Mouse (Mus musculus) midbrain, postnatal 0 days (tissue): Measurements from ENCODE around the gene Gm38394. TPM values are rescaled to one million over a fixed set of nuclear protein-coding genes. Genes with fewer than 3 reads are reported as not detected.
"Not testable (repeated sequence)": the region's sequence is repeated elsewhere in the genome, so short reads cannot be mapped to it uniquely, and the experiment has no call there.

Experiments used
- ATAC-seq: fragments of 200-750 bp; cut with Nextera tagmentation; 2 replicates; pipeline ENCODE4 v1.8.0; 2017; ENCODE audit warnings: moderate number of reproducible peaks, mild to moderate bottlenecking, moderate TSS enrichment, moderate library complexity; ENCODE audit not compliant: low FRiP score
- DNase-seq: peaks from one replicate; pipeline ENCODE4 v3.0.0-alpha.2; 2015; ENCODE audit warnings: low spot score
- H3K27ac ChIP-seq: fragments of 300-500 bp; sonication (generic); 2 replicates; pipeline ENCODE4 v1.5.1; 2014; ENCODE audit warnings: low read depth, mild to moderate bottlenecking, low read length, mixed read lengths
- H3K27me3 ChIP-seq: fragments of 300-500 bp; sonication (generic); 2 replicates; pipeline ENCODE4 v1.6.1; 2014; ENCODE audit warnings: low read length, control low read depth, mixed read lengths; ENCODE audit not compliant: insufficient read depth
- H3K36me3 ChIP-seq: fragments of 300-500 bp; sonication (generic); 2 replicates; pipeline ENCODE4 v1.6.1; 2014; ENCODE audit warnings: low read length, control low read depth, mixed read lengths; ENCODE audit not compliant: insufficient read depth
- H3K4me1 ChIP-seq: fragments of 300-500 bp; sonication (generic); 2 replicates; pipeline ENCODE4 v1.6.1; 2014; ENCODE audit warnings: mild to moderate bottlenecking, control low read depth, antibody characterized with exemption, low read length, mixed read lengths; ENCODE audit not compliant: insufficient read depth
- H3K4me2 ChIP-seq: fragments of 300-500 bp; sonication (generic); 2 replicates; pipeline ENCODE4 v1.6.1; 2014; ENCODE audit warnings: low read depth, mild to moderate bottlenecking, low read length, mixed read lengths; ENCODE audit not compliant: poor library complexity, severe bottlenecking
- H3K4me3 ChIP-seq: fragments of 300-500 bp; sonication (generic); 2 replicates; pipeline ENCODE4 v1.5.1; 2014; ENCODE audit warnings: low read depth, mild to moderate bottlenecking, low read length, moderate library complexity
- H3K9ac ChIP-seq: fragments of 300-500 bp; sonication (generic); replicated peaks from 2 replicates; pipeline ENCODE4 v1.6.1; 2014; ENCODE audit warnings: mild to moderate bottlenecking, low read length, moderate library complexity, mixed read lengths; ENCODE audit not compliant: poor library complexity, severe bottlenecking
- H3K9me3 ChIP-seq: fragments of 300-500 bp; sonication (generic); 2 replicates; pipeline ENCODE4 v1.6.1; 2016; ENCODE audit warnings: low read length, control low read depth
- CTCF ChIP-seq: IDR thresholded peaks from 2 replicates; pipeline ENCODE4 v1.5.1; 2016; ENCODE audit warnings: antibody characterized with exemption, mild to moderate bottlenecking
- WGBS: fragments of 180-500 bp; shearing (Covaris S2); extraction: QIAGEN DNeasy Blood & Tissue Kit; methylation state at CpG from one replicate; pipeline ENCODE4 v1.1.7; 2014; 5-methylcytosine and 5-hydroxymethylcytosine counted together
- polyA plus RNA-seq: library from polyadenylated mRNA; unstranded; fragments of >200 nt; fragmentation: Nextera tagmentation; extraction: Ambion mirVana; gene quantifications from 2 replicates; pipeline ENCODE4 v1.2.1, GENCODE M21; 2015
- total RNA-seq: library from RNA; depleted of rRNA; stranded (reverse); fragments of >200 nt; gene quantifications from 2 replicates; pipeline ENCODE4 v1.2.3, GENCODE M21; 2014

Gm38394 gene
- total and polyA plus RNA-seq, 2 experiments from 2014 or later: 1.6 to 6.0 TPM

DNA sequence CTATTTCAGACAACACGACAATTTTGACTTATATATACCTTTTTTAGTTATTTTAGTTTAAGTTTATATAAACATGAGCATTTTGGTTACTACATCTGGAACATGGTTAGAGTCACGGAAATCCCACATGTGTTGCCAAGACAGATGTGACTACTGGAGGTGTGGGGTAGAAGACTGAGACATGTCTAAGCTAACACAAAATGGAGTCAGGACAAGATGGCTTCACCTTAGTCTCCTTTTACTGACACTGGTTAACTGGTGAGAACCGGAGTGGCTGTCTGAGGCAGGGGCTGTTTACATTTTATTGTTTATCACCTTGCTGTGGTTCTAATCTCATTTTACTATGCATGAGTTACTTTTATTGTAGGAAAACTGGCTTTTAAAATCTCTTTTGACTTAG, 7.5 kb upstream of the Gm38394 start:
- no peak overlapping the region for H3K4me3 ChIP-seq
- H3K4me1 ChIP-seq: no peaks in the 10 kb centered on the region
- 94% methylated on average over 3 of the region's 3 CpGs for WGBS
- no peaks in the 10 kb centered on the region for H3K9me3 ChIP-seq
- H3K27ac ChIP-seq: no peak overlapping the region
- DNase-seq (no peak), ATAC-seq (no peak)
- TF ChIP-seq CTCF: no peak
- H3K36me3 ChIP-seq: no peaks in the 10 kb centered on the region
- no peak overlapping the region for H3K9ac ChIP-seq
- H3K27me3 ChIP-seq: no peaks in the 10 kb centered on the region
- H3K4me2 ChIP-seq: no peak overlapping the region

DNA sequence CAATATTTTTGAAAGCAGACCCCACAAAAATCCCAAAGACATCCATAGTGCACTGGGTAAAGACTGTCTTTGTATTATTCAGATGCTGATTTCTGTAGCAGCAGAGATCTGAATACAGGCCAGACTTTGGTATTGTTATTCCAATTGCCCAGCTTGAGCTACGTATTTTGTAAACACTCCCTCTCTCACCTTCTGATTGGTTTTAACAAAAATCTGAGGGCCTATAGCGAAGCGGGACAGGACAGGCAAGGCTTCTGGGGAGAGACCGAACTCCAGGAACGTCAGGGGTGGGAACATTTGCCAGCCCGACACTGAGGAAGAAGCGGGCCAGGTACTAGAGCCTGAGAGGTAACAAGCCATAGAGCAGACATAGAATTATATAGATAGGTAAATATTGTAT, 6.6 kb upstream of the Gm38394 start:
- DNase-seq (no peak), ATAC-seq (no peak)
- no peaks in the 10 kb centered on the region for H3K4me1 ChIP-seq
- H3K9me3 ChIP-seq: no peaks in the 10 kb centered on the region
- no peak for TF ChIP-seq CTCF
- 29% methylated on average over 7 of the region's 7 CpGs for WGBS
- no peak overlapping the region for H3K4me3 ChIP-seq
- no peak overlapping the region for H3K27ac ChIP-seq
- no peaks in the 10 kb centered on the region for H3K27me3 ChIP-seq
- no peaks in the 10 kb centered on the region for H3K36me3 ChIP-seq
- no peak overlapping the region for H3K4me2 ChIP-seq
- no peak overlapping the region for H3K9ac ChIP-seq

DNA sequence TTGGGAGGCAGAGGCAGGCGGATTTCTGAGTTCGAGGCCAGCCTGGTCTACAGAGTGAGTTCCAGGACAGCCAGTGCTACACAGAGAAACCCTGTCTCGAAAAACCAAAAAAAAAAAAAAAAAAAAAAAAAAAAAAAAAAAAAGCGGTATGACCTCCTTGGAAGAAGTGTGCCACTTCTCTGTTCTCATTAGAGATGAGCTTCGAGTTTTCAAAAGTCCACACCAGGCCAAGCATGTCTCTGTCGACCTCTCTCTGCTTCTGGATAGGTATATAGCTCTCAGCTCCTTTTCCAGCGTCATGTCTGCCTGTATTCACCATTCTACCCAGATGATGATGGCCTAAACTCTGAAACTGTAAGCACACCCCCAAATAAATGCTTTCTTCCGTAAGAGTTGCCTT, 4.6 kb upstream of the Gm38394 start:
- H3K4me2 ChIP-seq, H3K4me1 ChIP-seq, H3K36me3 ChIP-seq, DNase-seq, H3K27ac ChIP-seq, ATAC-seq, H3K9ac ChIP-seq, H3K9me3 ChIP-seq, H3K27me3 ChIP-seq, H3K4me3 ChIP-seq: not testable (repeated sequence)
- WGBS: 90% methylated on average over 5 of the region's 8 CpGs

DNA sequence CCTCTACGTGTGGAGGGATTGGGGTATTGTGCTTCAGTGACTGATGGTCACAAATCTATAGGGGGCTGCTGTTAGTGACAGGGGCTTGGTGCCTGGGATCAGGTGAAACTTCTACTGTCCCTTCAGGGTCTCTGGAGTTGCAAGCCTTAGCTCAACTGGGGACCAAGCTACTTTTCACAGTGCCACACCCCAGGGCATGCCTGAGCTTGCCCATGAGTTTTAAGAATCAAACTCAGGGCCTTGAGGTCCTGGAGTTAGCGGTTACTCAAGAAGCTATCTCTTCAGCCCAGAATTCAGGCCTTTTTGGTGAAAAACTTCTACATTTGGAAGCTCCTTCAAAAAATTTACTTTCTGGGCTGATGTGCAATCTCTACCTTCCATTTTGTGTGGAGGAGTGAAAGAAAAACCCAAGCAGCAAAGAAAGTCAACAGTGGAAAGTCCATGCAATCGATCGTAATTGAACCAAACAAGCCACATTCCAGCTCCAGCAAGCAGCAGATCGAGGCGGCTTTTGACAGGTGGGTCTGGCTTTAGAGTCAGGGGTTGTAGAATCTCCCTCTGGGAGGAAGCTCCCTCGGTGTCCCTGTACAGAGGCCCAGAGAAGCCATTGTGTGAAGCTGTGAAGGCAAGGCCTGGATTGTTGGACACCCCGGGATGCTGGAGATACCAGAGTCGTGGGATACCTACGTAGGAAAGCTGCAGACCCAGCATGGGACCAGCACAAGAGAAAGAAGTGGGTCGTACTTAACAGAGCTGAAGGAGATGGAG, 3.3 kb upstream of the Gm38394 start:
- Histone ChIP-seq H3K27ac (no peak overlapping the region), H3K9me3 (no peaks in the 10 kb centered on the region), H3K36me3 (no peaks in the 10 kb centered on the region), H3K4me1 (peaks cover 6% of the 10 kb centered on the region; the same call in 1 of the 2 replicates), H3K4me3 (no peak overlapping the region), H3K4me2 (no peak overlapping the region), H3K27me3 (no peaks in the 10 kb centered on the region), H3K9ac (no peak overlapping the region)
- no peak for DNase-seq
- no peak for TF ChIP-seq CTCF
- 56% methylated on average over 11 of the region's 11 CpGs for WGBS
- no peak for ATAC-seq

- Histone ChIP-seq H3K9ac (no peak overlapping the region), H3K27me3 (no peaks in the 10 kb centered on the region), H3K36me3 (no peaks in the 10 kb centered on the region), H3K9me3 (no peaks in the 10 kb centered on the region), H3K27ac (no peak overlapping the region), H3K4me2 (no peak overlapping the region), H3K4me1 (peaks cover 7% of the 10 kb centered on the region; the same call in 1 of the 2 replicates), H3K4me3 (no peak overlapping the region)
- WGBS: 86% methylated on average over 4 of the region's 4 CpGs
- no peak for TF ChIP-seq CTCF
- ATAC-seq (no peak), DNase-seq (no peak)
These were observed 2.3 kb upstream of the Gm38394 start for GRCm38 (mm10) chr1:133663427-133663826.

- 95% methylated on average over 7 of the region's 7 CpGs for WGBS
- DNase-seq (no peak), ATAC-seq (no peak)
- H3K4me3 ChIP-seq: no peak overlapping the region
- no peak overlapping the region for H3K9ac ChIP-seq
- H3K36me3 ChIP-seq: no peaks in the 10 kb centered on the region
- H3K27me3 ChIP-seq: no peaks in the 10 kb centered on the region
- no peaks in the 10 kb centered on the region for H3K9me3 ChIP-seq
- H3K4me2 ChIP-seq: no peak overlapping the region
- TF ChIP-seq CTCF: no peak
- H3K27ac ChIP-seq: no peak overlapping the region
- H3K4me1 ChIP-seq: peaks cover 10% of the 10 kb centered on the region; the same call in 1 of the 2 replicates
These were observed 1.8 kb upstream of the Gm38394 start for GRCm38 (mm10) chr1:133662941-133663340.
